Mouse (Mus musculus) heart, adult 11 months (tissue): ENCODE data around the gene Olfr1312.
"Not testable (repeated sequence)": the region's sequence is repeated elsewhere in the genome, so short reads cannot be mapped to it uniquely, and the experiment has no call there.

Experiments used
- DNase-seq: peaks from one replicate; pipeline ENCODE4 v3.0.0; 2022

The Olfr1312 gene

DNA sequence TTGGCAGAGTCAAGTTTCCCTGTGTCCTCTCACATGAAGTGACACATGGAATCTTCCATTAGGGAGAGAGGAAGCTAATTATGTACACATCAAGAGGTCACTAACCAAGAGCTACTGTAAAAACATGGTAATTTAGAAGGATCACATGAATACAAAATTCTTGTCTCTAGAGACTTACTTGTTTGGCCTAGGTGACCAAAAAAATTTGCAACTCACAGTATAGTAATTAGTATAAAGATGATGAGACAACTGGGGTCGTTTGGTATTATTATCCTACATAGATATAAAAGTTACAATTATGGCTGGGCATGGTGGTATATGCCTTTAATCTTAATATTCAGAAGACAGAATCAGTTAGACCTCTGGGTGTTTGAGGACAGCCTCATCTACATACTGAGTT is at the start of gene Olfr1312:
Gene Olfr1312, minus strand, starts transcription at position 101 of the 400 bp plus-strand sequence.
- no peak for DNase-seq

DNA sequence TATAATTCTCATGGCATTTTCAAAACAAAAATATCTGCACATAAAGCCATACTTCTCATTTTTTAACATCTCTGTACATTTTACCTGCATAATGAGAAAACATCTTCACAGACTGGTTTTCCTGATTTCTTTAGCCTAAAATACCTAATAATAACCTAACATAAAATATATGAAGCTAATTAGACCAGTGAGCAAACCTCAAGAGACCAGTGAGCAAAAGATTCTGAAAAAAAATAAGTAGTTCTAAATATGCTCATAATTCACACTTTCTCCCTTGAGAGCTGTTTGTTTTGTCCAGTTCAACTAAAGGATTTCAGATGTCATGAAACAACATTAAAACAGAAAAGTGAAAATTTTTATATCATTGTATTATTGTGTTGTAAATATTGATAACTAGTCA is 46.6 kb upstream of the Olfr1312 start, which contains the start of gene Olfr1314:
Gene Olfr1314, minus strand, starts transcription at position 101 of the 400 bp plus-strand sequence.
- no peak for DNase-seq

DNA sequence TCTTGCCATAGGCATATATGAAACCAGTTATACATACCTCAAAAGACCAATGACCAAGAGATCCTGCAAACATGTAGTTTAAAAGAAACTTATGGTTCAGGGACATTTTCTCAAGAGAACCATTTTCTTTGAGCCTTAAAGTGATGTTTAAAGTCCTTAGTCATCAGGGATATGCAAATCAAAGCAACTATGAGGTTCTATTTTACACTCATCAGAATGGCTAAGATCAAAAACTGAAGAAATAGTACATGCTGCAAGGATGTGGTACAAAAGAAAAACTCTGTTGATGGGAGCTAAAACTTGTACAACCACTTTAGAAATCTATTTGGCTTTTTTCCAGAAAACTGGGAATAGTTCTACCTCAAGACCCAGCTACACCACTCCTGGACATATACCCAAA is 27.7 kb upstream of the Olfr1312 start, which contains the start of gene Olfr1313:
Gene Olfr1313, minus strand, starts transcription at position 101 of the 400 bp plus-strand sequence.
- DNase-seq = no peak

DNA sequence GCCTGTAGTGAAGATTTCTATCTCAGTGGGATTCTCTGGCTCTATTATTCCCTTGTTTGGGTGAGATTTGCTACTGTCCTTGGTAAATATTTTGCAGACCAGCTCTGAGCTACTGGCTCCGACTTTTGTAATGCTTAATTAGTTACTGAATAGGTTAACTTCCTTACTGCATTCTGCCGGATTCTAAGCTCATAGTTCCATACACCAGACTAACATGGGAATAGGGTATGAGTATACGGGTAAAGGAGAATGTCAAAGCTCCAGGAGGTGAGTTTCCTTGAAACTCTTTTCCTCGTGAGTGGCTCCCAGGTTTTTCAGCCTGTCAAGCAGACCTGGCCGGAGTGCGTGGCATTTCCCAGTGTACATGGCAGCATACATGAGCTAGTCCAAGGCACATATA is 23.1 kb downstream of the Olfr1312 start:
- DNase-seq = not testable (repeated sequence)

DNA sequence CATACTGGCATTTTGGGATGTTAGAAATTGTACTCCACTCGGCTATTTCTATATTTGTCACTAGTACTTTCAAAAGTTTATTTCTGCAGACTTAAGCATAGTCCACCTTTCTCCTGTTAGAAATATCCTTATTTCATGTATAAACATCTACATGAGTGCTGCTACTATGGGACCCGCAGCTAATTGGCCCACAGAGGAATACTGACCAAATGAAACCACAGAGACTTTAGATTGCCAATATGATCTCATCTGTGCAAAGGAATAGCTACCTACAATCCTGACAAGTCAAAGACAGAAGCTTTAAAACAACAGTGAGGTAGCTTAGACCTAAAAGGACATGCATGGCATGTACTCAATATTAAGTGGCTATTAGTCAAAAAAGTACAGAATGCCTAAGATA is 25.7 kb downstream of the Olfr1312 start, which contains the start of gene Olfr1311:
Gene Olfr1311, minus strand, starts transcription at position 101 of the 400 bp plus-strand sequence.
- DNase-seq = no peak

DNA sequence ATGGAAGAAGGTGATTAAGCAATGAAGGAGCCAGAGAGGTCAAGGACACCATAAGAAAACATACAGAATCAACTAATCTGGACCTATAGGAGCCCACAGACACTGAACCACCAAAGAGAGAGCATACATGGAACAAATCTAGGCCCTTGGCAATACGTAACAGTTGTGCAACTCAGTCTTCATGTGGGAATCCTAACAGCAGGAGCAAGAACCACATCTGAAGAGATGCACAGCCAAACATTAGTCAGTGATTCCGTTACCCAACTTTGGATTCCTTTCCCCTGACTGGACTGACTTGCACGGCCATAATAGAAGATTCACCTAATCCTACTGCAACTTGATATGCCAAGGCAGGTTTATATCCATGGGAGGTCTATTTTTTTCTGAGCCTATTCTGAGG is 35.1 kb downstream of the Olfr1312 start:
- DNase-seq = no peak

DNA sequence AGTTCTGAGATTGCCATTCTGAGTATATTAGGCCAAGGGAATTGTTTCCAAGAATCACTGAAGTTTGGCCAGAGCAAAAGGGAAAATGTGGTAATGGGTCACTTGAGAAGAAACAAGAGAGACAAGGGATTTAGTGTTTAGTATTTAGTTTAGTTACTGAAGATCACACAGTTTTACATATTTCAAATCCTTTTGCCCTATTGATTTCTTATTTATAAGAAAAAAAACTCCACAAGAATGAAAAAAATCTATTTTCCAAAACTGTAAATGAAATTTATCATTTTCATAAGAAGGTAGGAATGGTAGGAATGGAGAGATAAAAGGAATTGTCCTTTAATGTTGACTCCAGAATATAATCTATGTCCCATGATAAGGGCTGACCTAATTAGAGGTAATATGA is 37.4 kb downstream of the Olfr1312 start, which contains the start of gene Olfr1310:
Gene Olfr1310, minus strand, starts transcription at position 101 of the 400 bp plus-strand sequence.
- no peak for DNase-seq

DNA sequence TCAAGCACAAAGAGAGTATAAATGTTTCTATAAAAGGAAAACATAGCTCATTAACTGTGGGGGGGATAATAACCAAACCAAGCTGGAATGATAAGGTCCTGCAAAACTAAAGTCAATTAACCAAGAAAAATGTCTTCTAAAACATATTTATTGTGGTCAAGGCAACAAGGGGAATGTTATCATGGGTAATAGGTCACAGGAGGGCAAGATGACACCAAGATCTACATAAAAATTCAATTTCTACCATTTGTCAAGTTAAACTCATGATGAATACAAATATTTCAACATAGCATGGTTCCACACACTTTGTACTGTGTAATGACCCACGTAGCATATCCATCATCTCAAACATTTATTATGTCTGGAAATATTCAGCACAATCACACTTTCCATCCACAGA is 59.9 kb downstream of the Olfr1312 start, which contains the start of gene Olfr1309:
Gene Olfr1309, minus strand, starts transcription at position 101 of the 400 bp plus-strand sequence.
- no peak for DNase-seq
